ENCODE assay signal across 14 mouse cellular contexts in genomic region chr8:70469938-70470337, GRCm38 (mm10). TPM values are rescaled to one million over a fixed set of nuclear protein-coding genes. Genes with fewer than 3 reads are reported as not detected.
DNase-seq lines count a peak whose midpoint lies in the region; ATAC-seq and TF ChIP-seq lines count a peak whose summit lies in the region.
"Had no signal": no experiment of that assay in that cellular context is flagged by ENCODE, and none has a peak within 500 bp of the region (broad histone marks: within the 10 kb centered on the region; RNA-seq: fewer than 3 reads in every experiment).

No protein-coding gene starts in this region.

- H3K4me2 ChIP-seq in liver, embryonic 15.5 days = no peak overlapping the region

- ATAC-seq in liver, embryonic 15.5 days (ENCODE audit: insufficient read depth) = no peak

- no peaks in the 10 kb centered on the region; the same call in 1 of the 2 replicates for H3K36me3 ChIP-seq in liver, embryonic 15.5 days (replicated peaks)
- H3K36me3 ChIP-seq in forebrain, embryonic 10.5 days (replicated peaks) = peaks cover 26% of the 10 kb centered on the region

- H3K27ac ChIP-seq in gastrocnemius, adult 2 months = peak overlapping the region; percentile 79
- peak overlapping the region; percentile 88 for H3K27ac ChIP-seq in layer of hippocampus, adult 2 months
- H3K27ac ChIP-seq in brown adipose tissue, adult 24 weeks (replicated peaks; ENCODE audit: low read depth, low read length) = peak overlapping the region; percentile 43
- H3K27ac ChIP-seq in liver, embryonic 15.5 days (replicated peaks) = peak overlapping the region; percentile 67
- no peak overlapping the region for H3K27ac ChIP-seq in forebrain, embryonic 10.5 days

- no peaks in the 10 kb centered on the region for H3K9me3 ChIP-seq in liver, embryonic 15.5 days (replicated peaks)
- no peaks in the 10 kb centered on the region for H3K9me3 ChIP-seq in forebrain, embryonic 10.5 days
- H3K9me3 ChIP-seq: megakaryocyte, embryonic 14.5 days had no signal

- H3K4me3 ChIP-seq in gastrocnemius, adult 2 months = no peak overlapping the region
- H3K4me3 ChIP-seq in layer of hippocampus, adult 2 months = no peak overlapping the region
- no peak overlapping the region for H3K4me3 ChIP-seq in brown adipose tissue, adult 24 weeks (ENCODE audit: insufficient read depth, low read depth, low read length)
- no peak overlapping the region for H3K4me3 ChIP-seq in liver, embryonic 15.5 days (replicated peaks)
- H3K4me3 ChIP-seq in forebrain, embryonic 10.5 days = no peak overlapping the region

- H3K4me1 ChIP-seq in brown adipose tissue, adult 24 weeks (ENCODE audit: control insufficient read depth, insufficient read depth, insufficient read length, low read length) = peaks cover 39% of the 10 kb centered on the region
- H3K4me1 ChIP-seq in liver, embryonic 15.5 days (replicated peaks) = peaks cover 46% of the 10 kb centered on the region
- H3K4me1 ChIP-seq in forebrain, embryonic 10.5 days = peaks cover 36% of the 10 kb centered on the region

- no peak for DNase-seq in gastrocnemius, adult 2 months
- DNase-seq in gastrocnemius, postnatal 4 days (ENCODE audit: low spot score in 2 of 2) = no peak
- DNase-seq in layer of hippocampus, adult 2 months (ENCODE audit: low spot score in 2 of 2) = no peak
- no peak for DNase-seq in layer of hippocampus, adult 8-10 months (ENCODE audit: low spot score in 2 of 2)
- DNase-seq in adrenal gland, postnatal 10 days = no peak
- no peak for DNase-seq in forebrain, embryonic 10.5 days (ENCODE audit: extremely low spot score, low spot score)
- DNase-seq: cerebellum, adult 11 months; heart, adult 18-20 months; kidney, adult 11 months; retina, postnatal 1 day; thymus, adult 18-20 months had no signal

- WGBS in liver, embryonic 15.5 days (ENCODE audit: insufficient replicate concordance) = 48% methylated on average over 2 of the region's 2 CpGs
- 77% methylated on average over 2 of the region's 2 CpGs for WGBS in forebrain, embryonic 10.5 days

- H3K27me3 ChIP-seq in liver, embryonic 15.5 days = no peaks in the 10 kb centered on the region
- H3K27me3 ChIP-seq in forebrain, embryonic 10.5 days (ENCODE audit: poor library complexity, severe bottlenecking) = no peaks in the 10 kb centered on the region
- H3K27me3 ChIP-seq: megakaryocyte, embryonic 14.5 days had no signal

- no peak overlapping the region for H3K9ac ChIP-seq in liver, embryonic 15.5 days

- intact Hi-C loops in gastrocnemius, adult 2 months (cut with DNase I) = no loop called here

- TF ChIP-seq CTCF in gastrocnemius, adult 2 months (IDR thresholded peaks at IDR 0.05) = no peak
- TF ChIP-seq CTCF in layer of hippocampus, adult 2 months (conservative IDR thresholded peaks at IDR 0.05) = no peak

RNA-seq across cellular contexts. Expression of gene Klhl26, which starts 6.8 kb away (rescaled TPM):
- total RNA-seq in gastrocnemius, adult 2 months (2021) = 1 to 10 TPM; 6.7 to 8.5 TPM
- 1 to 10 TPM; 8.1 to 10.0 TPM for total RNA-seq in gastrocnemius, postnatal 4 days (2021)
- total RNA-seq in layer of hippocampus, adult 2 months (2021) = 10 to 100 TPM; 56.8 to 60.2 TPM
- 10 to 100 TPM; 48.4 to 56.6 (median 53.1) TPM for total RNA-seq in layer of hippocampus, adult 8-10 months (2022)
- polyA plus RNA-seq in brown adipose tissue, adult 24 weeks (2012; ENCODE audit: insufficient read depth, insufficient read length, missing spikeins) = 9.3 and 9.5 TPM in 2 replicates
- polyA plus RNA-seq in liver, embryonic 15.5 days (2015; fragmentation: Nextera tagmentation; extraction: Ambion mirVana) = 6.4 and 6.7 TPM in 2 replicates
- 10 to 100 TPM; 14.0 to 15.1 TPM for total RNA-seq in adrenal gland, postnatal 10 days (2021)
- 19.9 and 20.2 TPM in 2 replicates for polyA plus RNA-seq in forebrain, embryonic 10.5 days (2016; fragmentation: Nextera tagmentation; extraction: Ambion mirVana)

RNA-seq across cellular contexts. Expression of gene Tmem59l, which starts 17.2 kb away (rescaled TPM):
- not detected for total RNA-seq in gastrocnemius, adult 2 months (2021)
- not detected for total RNA-seq in gastrocnemius, postnatal 4 days (2021)
- total RNA-seq in layer of hippocampus, adult 2 months (2021) = 100 to 1,000 TPM; 321 to 339 TPM
- 100 to 1,000 TPM; 284 to 307 (median 293) TPM for total RNA-seq in layer of hippocampus, adult 8-10 months (2022)
- polyA plus RNA-seq in brown adipose tissue, adult 24 weeks (2012; ENCODE audit: insufficient read depth, insufficient read length, missing spikeins) = not detected in 2 replicates
- not detected in 2 replicates for polyA plus RNA-seq in liver, embryonic 15.5 days (2015; fragmentation: Nextera tagmentation; extraction: Ambion mirVana)
- total RNA-seq in adrenal gland, postnatal 10 days (2021) = 1 to 10 TPM; 2.9 to 4.5 TPM
- 16.7 and 19.5 TPM in 2 replicates for polyA plus RNA-seq in forebrain, embryonic 10.5 days (2016; fragmentation: Nextera tagmentation; extraction: Ambion mirVana)
- total RNA-seq: heart, adult 18-20 months had no signal

RNA-seq across cellular contexts. Expression of gene Crlf1, which starts 23.0 kb away (rescaled TPM):
- total RNA-seq in gastrocnemius, adult 2 months (2021) = 1 to 10 TPM; 2.5 to 3.2 TPM
- 1 to 10 TPM; 3.7 to 4.7 TPM for total RNA-seq in gastrocnemius, postnatal 4 days (2021)
- total RNA-seq in layer of hippocampus, adult 2 months (2021) = 10 to 100 TPM; 44.5 to 47.1 TPM
- 10 to 100 TPM; 20.4 to 31.5 (median 30.1) TPM for total RNA-seq in layer of hippocampus, adult 8-10 months (2022)
- 1.3 TPM in 1 of 2 replicates, not detected in the other for polyA plus RNA-seq in brown adipose tissue, adult 24 weeks (2012; ENCODE audit: insufficient read depth, insufficient read length, missing spikeins)
- 0.97 and 1.7 TPM in 2 replicates for polyA plus RNA-seq in liver, embryonic 15.5 days (2015; fragmentation: Nextera tagmentation; extraction: Ambion mirVana)
- under 1 TPM; 0.21 to 0.42 TPM for total RNA-seq in adrenal gland, postnatal 10 days (2021)
- 34.1 and 48.4 TPM in 2 replicates for polyA plus RNA-seq in forebrain, embryonic 10.5 days (2016; fragmentation: Nextera tagmentation; extraction: Ambion mirVana)

RNA-seq across cellular contexts. Expression of gene Crtc1, which starts 30.6 kb away (rescaled TPM):
- 1 to 10 TPM; 8.9 to 9.5 TPM for total RNA-seq in gastrocnemius, adult 2 months (2021)
- 10 to 100 TPM; 16.4 to 20.8 TPM for total RNA-seq in gastrocnemius, postnatal 4 days (2021)
- total RNA-seq in layer of hippocampus, adult 2 months (2021) = 100 to 1,000 TPM; 191 to 208 TPM
- 100 to 1,000 TPM; 154 to 203 (median 177) TPM for total RNA-seq in layer of hippocampus, adult 8-10 months (2022)
- polyA plus RNA-seq in brown adipose tissue, adult 24 weeks (2012; ENCODE audit: insufficient read depth, insufficient read length, missing spikeins) = 3.0 and 4.5 TPM in 2 replicates
- polyA plus RNA-seq in liver, embryonic 15.5 days (2015; fragmentation: Nextera tagmentation; extraction: Ambion mirVana) = 4.2 and 4.3 TPM in 2 replicates
- 10 to 100 TPM; 14.1 to 19.4 TPM for total RNA-seq in adrenal gland, postnatal 10 days (2021)
- 14.8 and 16.4 TPM in 2 replicates for polyA plus RNA-seq in forebrain, embryonic 10.5 days (2016; fragmentation: Nextera tagmentation; extraction: Ambion mirVana)

RNA-seq across cellular contexts. Expression of gene Rex1bd, which starts 36.6 kb away (rescaled TPM):
- 100 to 1,000 TPM; 146 to 148 TPM for total RNA-seq in gastrocnemius, adult 2 months (2021)
- 100 to 1,000 TPM; 118 to 119 TPM for total RNA-seq in gastrocnemius, postnatal 4 days (2021)
- total RNA-seq in layer of hippocampus, adult 2 months (2021) = 10 to 100 TPM; 93.9 to 98.1 TPM
- 100 to 1,000 TPM in 2 of 4 experiments, 10 to 100 TPM in 2; 86.4 to 104 (median 97.3) TPM for total RNA-seq in layer of hippocampus, adult 8-10 months (2022)
- 191 and 207 TPM in 2 replicates for polyA plus RNA-seq in brown adipose tissue, adult 24 weeks (2012; ENCODE audit: insufficient read depth, insufficient read length, missing spikeins)
- polyA plus RNA-seq in liver, embryonic 15.5 days (2015; fragmentation: Nextera tagmentation; extraction: Ambion mirVana) = 58.0 and 60.5 TPM in 2 replicates
- 100 to 1,000 TPM; 121 to 130 TPM for total RNA-seq in adrenal gland, postnatal 10 days (2021)
- polyA plus RNA-seq in forebrain, embryonic 10.5 days (2016; fragmentation: Nextera tagmentation; extraction: Ambion mirVana) = 126 and 136 TPM in 2 replicates

Comparison
In these comparisons a context has a peak if more than half of its experiments do, and no peak if none do; other contexts are left out.
1. RNA of gene Tmem59l, which starts 17.2 kb away (total RNA-seq): 321 to 339 TPM in layer of hippocampus, adult 2 months and 284 to 307 TPM in layer of hippocampus, adult 8-10 months; 2.9 to 4.5 TPM in adrenal gland, postnatal 10 days, not detected in gastrocnemius, postnatal 4 days and not detected in gastrocnemius, adult 2 months; every median in the first group is over 10 times any median in the second.